In genomic region chr9:56121097-56121496, GRCm38 (mm10) we compare ENCODE assay signal across 8 mouse cellular contexts. TPM values are rescaled to one million over a fixed set of nuclear protein-coding genes. Genes with fewer than 3 reads are reported as not detected.
A peak's percentile ranks its signal among the peaks of the same experiment; 100 is the strongest.
DNase-seq lines count a peak whose midpoint lies in the region; ATAC-seq and TF ChIP-seq lines count a peak whose summit lies in the region.

No protein-coding gene starts in this region.

- ATAC-seq in Patski, result peak; percentile 64
- no peak for ATAC-seq in forebrain, embryonic 11.5 days (replicated peaks; ENCODE audit: low FRiP score)
- peak; percentile 41; the same call in 1 of the 2 replicates for ATAC-seq in kidney, postnatal 0 days (replicated peaks; ENCODE audit: low FRiP score, low read depth)
- ATAC-seq in erythroblast, adult 5-6 weeks (replicated peaks; ENCODE audit: low FRiP score, poor library complexity, severe bottlenecking), result no peak

- no peak overlapping the region for H3K4me2 ChIP-seq in forebrain, embryonic 11.5 days (ENCODE audit: low read depth, low read length, severe bottlenecking)
- H3K4me2 ChIP-seq in kidney, postnatal 0 days (ENCODE audit: low read length), result no peak overlapping the region

- H3K27ac ChIP-seq in forebrain, embryonic 11.5 days (ENCODE audit: low read depth, low read length), result no peak overlapping the region
- no peak overlapping the region for H3K27ac ChIP-seq in kidney, postnatal 0 days

- H3K27me3 ChIP-seq in Patski, result no peaks in the 10 kb centered on the region
- no peaks in the 10 kb centered on the region for H3K27me3 ChIP-seq in forebrain, embryonic 11.5 days (ENCODE audit: control insufficient read depth, insufficient read depth, low read length)
- H3K27me3 ChIP-seq in kidney, postnatal 0 days (ENCODE audit: insufficient read depth, low read length), result no peaks in the 10 kb centered on the region

- H3K36me3 ChIP-seq in forebrain, embryonic 11.5 days (ENCODE audit: control insufficient read depth, insufficient read depth, low read length), result no peaks in the 10 kb centered on the region
- H3K36me3 ChIP-seq in kidney, postnatal 0 days (ENCODE audit: insufficient read depth, low read length), result no peaks in the 10 kb centered on the region

- H3K4me1 ChIP-seq in forebrain, embryonic 11.5 days (replicated peaks; ENCODE audit: control insufficient read depth, insufficient read depth, low read length), result peaks cover 3% of the 10 kb centered on the region
- no peaks in the 10 kb centered on the region for H3K4me1 ChIP-seq in kidney, postnatal 0 days (replicated peaks; ENCODE audit: insufficient read depth, low read length)

- intact Hi-C loops in heart, postnatal 25 days (cut with DNase I), result loop anchor here (2.0 kb wide), 1 partner anchor 432 kb away; no protein-coding TSS in a partner anchor

- WGBS in forebrain, embryonic 11.5 days, result 30% methylated on average over 7 of the region's 7 CpGs
- WGBS in kidney, postnatal 0 days, result 16% methylated on average over 7 of the region's 7 CpGs

- peak; percentile 60 for DNase-seq in heart, postnatal 4 days
- DNase-seq in heart, postnatal 25 days (ENCODE audit: low spot score), result no peak
- DNase-seq in Patski (ENCODE audit: low read depth, low spot score), result peak; percentile 28
- DNase-seq in forebrain, embryonic 11.5 days (ENCODE audit: low spot score), result peak; percentile 65
- peak; percentile 71 for DNase-seq in kidney, postnatal 0 days (ENCODE audit: low spot score)
- peak; percentile 47 for DNase-seq in lung, postnatal 14 days
- DNase-seq in right cerebral cortex, adult 18-20 months, result peak; percentile 48

- H3K4me3 ChIP-seq in forebrain, embryonic 11.5 days (ENCODE audit: low read depth, low read length), result no peak overlapping the region
- H3K4me3 ChIP-seq in kidney, postnatal 0 days (replicated peaks; ENCODE audit: low read depth, low read length), result no peak overlapping the region

- in situ Hi-C loops in Patski (cut with MboI; ENCODE audit: low pct_unique_long_range_greater_than_20kb), result no loop called here

- POLR2A ChIA-PET in Patski (lab: Charles Lee), result interaction anchor here (0.6 to 1.6 kb wide), 4 partner anchors 16 to 39 kb away, joined by 3 read pairs; no protein-coding TSS in a partner anchor

- H3K9me3 ChIP-seq in forebrain, embryonic 11.5 days (ENCODE audit: control insufficient read depth, low read length), result no peaks in the 10 kb centered on the region
- no peaks in the 10 kb centered on the region for H3K9me3 ChIP-seq in kidney, postnatal 0 days (replicated peaks; ENCODE audit: low read length)

- H3K9ac ChIP-seq in forebrain, embryonic 11.5 days (ENCODE audit: low read length), result no peak overlapping the region
- no peak overlapping the region for H3K9ac ChIP-seq in kidney, postnatal 0 days (ENCODE audit: low read depth, low read length)

- CTCF ChIA-PET in Patski (lab: Charles Lee), result interaction anchor here (0.8 to 2.4 kb wide), 21 partner anchors 8 to 692 kb away, joined by 3 to 14 read pairs (median 4); no protein-coding TSS in a partner anchor

- no peak for TF ChIP-seq CTCF in Patski (IDR thresholded peaks at IDR 0.05)
- TF ChIP-seq CTCF in kidney, postnatal 0 days (IDR thresholded peaks at IDR 0.05; ENCODE audit: low read depth), result peak; percentile 74

RNA-seq across cellular contexts. Expression of gene Pstpip1, which starts 31.3 kb away (rescaled TPM):
- total RNA-seq in heart, postnatal 4 days (2021), result 1 to 10 TPM; 1.4 to 1.5 TPM
- 1 to 10 TPM in 1 of 2 experiments, under 1 TPM in 1; 0.83 to 1.8 TPM for total RNA-seq in heart, postnatal 25 days (2021)
- polyA plus RNA-seq in Patski (2021), result 0.41 TPM
- polyA plus RNA-seq in forebrain, embryonic 11.5 days (2014; fragmentation: Nextera tagmentation; extraction: Ambion mirVana), result 0.40 and 0.69 TPM in 2 replicates
- polyA plus RNA-seq in kidney, postnatal 0 days (2015; fragmentation: Nextera tagmentation; extraction: Ambion mirVana), result 1.1 and 1.3 TPM in 2 replicates
- total RNA-seq in erythroblast, adult 5-6 weeks (2015; ENCODE audit: low replicate concordance), result 9.0 and 19.6 TPM in 2 replicates
- 25.7 and 27.2 TPM in 2 replicates for total RNA-seq in erythroblast, adult 5-6 weeks (2017; ENCODE audit: low replicate concordance)

RNA-seq across cellular contexts. Expression of gene Tspan3, which starts 44.2 kb away (rescaled TPM):
- 100 to 1,000 TPM; 233 to 244 TPM for total RNA-seq in heart, postnatal 4 days (2021)
- 100 to 1,000 TPM; 184 to 203 TPM for total RNA-seq in heart, postnatal 25 days (2021)
- polyA plus RNA-seq in Patski (2021), result 371 TPM
- polyA plus RNA-seq in forebrain, embryonic 11.5 days (2014; fragmentation: Nextera tagmentation; extraction: Ambion mirVana), result 519 and 560 TPM in 2 replicates
- polyA plus RNA-seq in kidney, postnatal 0 days (2015; fragmentation: Nextera tagmentation; extraction: Ambion mirVana), result 452 and 462 TPM in 2 replicates
- total RNA-seq in erythroblast, adult 5-6 weeks (2015; ENCODE audit: low replicate concordance), result 6.9 and 11.1 TPM in 2 replicates
- total RNA-seq in erythroblast, adult 5-6 weeks (2017; ENCODE audit: low replicate concordance), result 4.2 and 18.2 TPM in 2 replicates

Comparison
In these comparisons a context has a peak if more than half of its experiments do, and no peak if none do; other contexts are left out.
1. ATAC-seq: peak in Patski (single experiment) and kidney, postnatal 0 days (single experiment); none in forebrain, embryonic 11.5 days (single experiment) and erythroblast, adult 5-6 weeks (single experiment).
2. RNA of gene Tspan3, which starts 44.2 kb away (total RNA-seq): 233 to 244 TPM in heart, postnatal 4 days and 184 to 203 TPM in heart, postnatal 25 days; 4.2 to 18.2 TPM in erythroblast, adult 5-6 weeks; every median in the first group is over 4 times any median in the second.